Mouse (Mus musculus) macrophage (primary cell): Measurements from ENCODE around the gene Lor. TPM values are rescaled to one million over a fixed set of nuclear protein-coding genes. Genes with fewer than 3 reads are reported as not detected.

ENCODE experiments used
- H3K27ac ChIP-seq: fragments of 350-480 bp; formaldehyde crosslinking; 2 replicates; pipeline ENCODE4 v1.9.0; 2021
- H3K36me3 ChIP-seq: fragments of 350-480 bp; formaldehyde crosslinking; 2 replicates; pipeline ENCODE4 v1.9.0; 2021; ENCODE audit errors: inconsistent target
- H3K4me3 ChIP-seq: fragments of 350-480 bp; formaldehyde crosslinking; 2 replicates; pipeline ENCODE4 v1.9.0; 2021; ENCODE audit errors: inconsistent target
- H3K79me2 ChIP-seq: fragments of 350-480 bp; formaldehyde crosslinking; 2 replicates; pipeline ENCODE4 v1.9.0; 2021; ENCODE audit errors: inconsistent target
- WGBS: methylation state at CpG from one replicate; pipeline ENCODE4 v1.1.7; 2026; ENCODE audit warnings: inconsistent platforms; ENCODE audit not compliant: missing documents; 5-methylcytosine and 5-hydroxymethylcytosine counted together
- polyA plus RNA-seq: library from polyadenylated mRNA; stranded (reverse); fragments of 250-400 nt; gene quantifications from 3 replicates; pipeline ENCODE4 v1.2.4, GENCODE M21; 2018; ENCODE audit warnings: inconsistent platforms
- total RNA-seq, 78 experiments: library from RNA; depleted of rRNA; stranded (reverse); fragments of 250-400 nt; gene quantifications; 1 replicate in 9 of 78; 2 replicates in 24 of 78; 3 replicates in 43 of 78; 4 replicates in 2 of 78; pipeline ENCODE4 v1.2.4; 2018; ENCODE audit warnings: inconsistent platforms in 56 of 78

The Lor gene
- not detected for total RNA-seq (2018; cell fraction: chromatin; rRNA removed)
- total RNA-seq (2018; cell fraction: cytosol; rRNA removed) = not detected
- total RNA-seq (2018; cell fraction: nucleus; rRNA removed) = not detected
- polyA plus RNA-seq = not detected in 3 replicates

- no peaks in the 10 kb centered on the region for H3K36me3 ChIP-seq
- H3K27ac ChIP-seq = no peak within 1 kb of the TSS
- 75% methylated on average over 2 of the region's 2 CpGs for WGBS
- H3K4me3 ChIP-seq = no peak within 1 kb of the TSS
- no peaks in the 10 kb centered on the region for H3K79me2 ChIP-seq
These were observed at the start of gene Lor for GRCm38 (mm10) chr3:92083042-92083441. Lor (minus strand) TSS chr3:92083142.

- Histone ChIP-seq H3K4me3 (no peak within 1 kb of the TSS), H3K79me2 (no peaks in the 10 kb centered on the region), H3K36me3 (no peaks in the 10 kb centered on the region), H3K27ac (no peak within 1 kb of the TSS)
- 77% methylated on average over 5 of the region's 5 CpGs for WGBS
These were observed 40.9 kb upstream of the Lor start, which contains the start of gene Prr9 for GRCm38 (mm10) chr3:92123847-92124246. Prr9 (minus strand) TSS chr3:92123947.

GRCm38 (mm10) chr3:92120902-92121301 is 38.0 kb upstream of the Lor start:
- 90% methylated on average over 3 of the region's 3 CpGs for WGBS
- Histone ChIP-seq H3K27ac (no peak overlapping the region), H3K79me2 (no peaks in the 10 kb centered on the region), H3K36me3 (no peaks in the 10 kb centered on the region), H3K4me3 (no peak overlapping the region)

- H3K4me3 ChIP-seq = no peak overlapping the region
- H3K27ac ChIP-seq = no peak overlapping the region
- no peaks in the 10 kb centered on the region for H3K79me2 ChIP-seq
- 26% methylated on average over 3 of the region's 3 CpGs for WGBS
- no peaks in the 10 kb centered on the region for H3K36me3 ChIP-seq
These were observed 35.0 kb upstream of the Lor start for GRCm38 (mm10) chr3:92117930-92118329.

GRCm38 (mm10) chr3:92111526-92111925 is 28.6 kb upstream of the Lor start:
- Histone ChIP-seq H3K79me2 (no peaks in the 10 kb centered on the region), H3K4me3 (no peak overlapping the region), H3K36me3 (no peaks in the 10 kb centered on the region), H3K27ac (no peak overlapping the region)

- no peaks in the 10 kb centered on the region for H3K36me3 ChIP-seq
- no peak overlapping the region for H3K27ac ChIP-seq
- H3K4me3 ChIP-seq = no peak overlapping the region
- no peaks in the 10 kb centered on the region for H3K79me2 ChIP-seq
These were observed 27.8 kb upstream of the Lor start for GRCm38 (mm10) chr3:92110790-92111189.

GRCm38 (mm10) chr3:92106582-92106981 is 23.6 kb upstream of the Lor start:
- Histone ChIP-seq H3K27ac (no peak overlapping the region), H3K36me3 (no peaks in the 10 kb centered on the region), H3K79me2 (no peaks in the 10 kb centered on the region), H3K4me3 (no peak overlapping the region)
- 17% methylated on average over 6 of the region's 6 CpGs for WGBS

GRCm38 (mm10) chr3:92081285-92081931 is 1.5 kb downstream of the Lor start:
- Histone ChIP-seq H3K79me2 (no peaks in the 10 kb centered on the region), H3K36me3 (no peaks in the 10 kb centered on the region), H3K27ac (no peak overlapping the region), H3K4me3 (no peak overlapping the region)
- 2% methylated on average over 72 of the region's 76 CpGs for WGBS

GRCm38 (mm10) chr3:92080462-92081284 is 2.3 kb downstream of the Lor start:
- Histone ChIP-seq H3K4me3 (no peak overlapping the region), H3K79me2 (no peaks in the 10 kb centered on the region), H3K36me3 (no peaks in the 10 kb centered on the region), H3K27ac (no peak overlapping the region)
- 2% methylated on average over 82 of the region's 82 CpGs for WGBS

- Histone ChIP-seq H3K79me2 (no peaks in the 10 kb centered on the region), H3K27ac (no peak overlapping the region), H3K4me3 (no peak overlapping the region), H3K36me3 (no peaks in the 10 kb centered on the region)
- 34% methylated on average over 6 of the region's 6 CpGs for WGBS
These were observed 32.4 kb downstream of the Lor start for GRCm38 (mm10) chr3:92050382-92051054.

- no peaks in the 10 kb centered on the region for H3K79me2 ChIP-seq
- 73% methylated on average over 1 of the region's 1 CpGs for WGBS
These were observed 49.0 kb downstream of the Lor start for GRCm38 (mm10) chr3:92033892-92034291.

GRCm38 (mm10) chr3:92033203-92033602 is 49.7 kb downstream of the Lor start:
- Histone ChIP-seq H3K4me3 (no peak overlapping the region), H3K79me2 (no peaks in the 10 kb centered on the region), H3K36me3 (no peaks in the 10 kb centered on the region), H3K27ac (no peak overlapping the region)
- 50% methylated on average over 2 of the region's 2 CpGs for WGBS

More at GRCm38 (mm10) chr3:92033892-92034291, 49.0 kb downstream of the Lor start:
- H3K27ac ChIP-seq = no peak overlapping the region
- no peaks in the 10 kb centered on the region for H3K36me3 ChIP-seq
- no peak overlapping the region for H3K4me3 ChIP-seq
